Mouse (Mus musculus): ENCODE results near the gene Fam114a1. TPM values are rescaled to one million over a fixed set of nuclear protein-coding genes. Genes with fewer than 3 reads are reported as not detected.

Gene Fam114a1
- 14.9 and 23.7 TPM in 2 replicates for total RNA-seq (2021)
- long read RNA-seq, transcript Fam114a1-201 (14 exons, 2,938 nt), result major isoform, 5 of 19 reads
- long read RNA-seq, partial matches to known transcripts, result 12 of 19 reads
- long read RNA-seq, other reads (novel, unspliced or antisense), result 2 of 19 reads

GRCm38 (mm10) chr5:64969861-64970771, at the start of gene Fam114a1:
Gene Fam114a1 (plus strand): TSS chr5:64970071.
- peak; percentile 86 for DNase-seq

GRCm38 (mm10) chr5:64922891-64923381, 46.9 kb upstream of the Fam114a1 start:
- DNase-seq, result no peak

GRCm38 (mm10) chr5:64932215-64932614, 37.7 kb upstream of the Fam114a1 start:
- no peak for DNase-seq

- no peak for DNase-seq
Observed at GRCm38 (mm10) chr5:64932775-64933174, 37.1 kb upstream of the Fam114a1 start.

- DNase-seq, result no peak
Observed at GRCm38 (mm10) chr5:64951486-64951885, 18.4 kb upstream of the Fam114a1 start.

GRCm38 (mm10) chr5:64954931-64955330, 14.9 kb upstream of the Fam114a1 start:
- no peak for DNase-seq

GRCm38 (mm10) chr5:64958991-64959842, 10.7 kb upstream of the Fam114a1 start:
- no peak for DNase-seq

- peak; percentile 30 for DNase-seq
Observed at GRCm38 (mm10) chr5:64959843-64960230, 10.0 kb upstream of the Fam114a1 start, which contains the start of gene Tlr6. Gene Tlr6 (minus strand): TSS chr5:64960097.

GRCm38 (mm10) chr5:64960857-64961391, 8.9 kb upstream of the Fam114a1 start:
- no peak for DNase-seq

- DNase-seq, result no peak
Observed at GRCm38 (mm10) chr5:64963271-64963670, 6.6 kb upstream of the Fam114a1 start.

- no peak for DNase-seq
Observed at GRCm38 (mm10) chr5:64963735-64964134, 6.1 kb upstream of the Fam114a1 start.

GRCm38 (mm10) chr5:64968961-64969860, 660 bp upstream of the Fam114a1 start:
- peak; percentile 6 for DNase-seq

GRCm38 (mm10) chr5:64975121-64975520, 5.2 kb downstream of the Fam114a1 start:
- DNase-seq, result no peak

GRCm38 (mm10) chr5:64977128-64977527, 7.3 kb downstream of the Fam114a1 start:
- DNase-seq, result no peak

- no peak for DNase-seq
Observed at GRCm38 (mm10) chr5:64985971-64986370, 16.1 kb downstream of the Fam114a1 start.

- no peak for DNase-seq
Observed at GRCm38 (mm10) chr5:64989940-64990339, 20.1 kb downstream of the Fam114a1 start.

GRCm38 (mm10) chr5:64992540-64992939, 22.7 kb downstream of the Fam114a1 start:
- DNase-seq, result no peak

GRCm38 (mm10) chr5:64995408-64995807, 25.5 kb downstream of the Fam114a1 start:
- DNase-seq, result no peak

GRCm38 (mm10) chr5:65002940-65003824, 33.3 kb downstream of the Fam114a1 start:
- no peak for DNase-seq

GRCm38 (mm10) chr5:65003946-65004535, 34.2 kb downstream of the Fam114a1 start:
- DNase-seq, result no peak

All from adrenal gland, postnatal 25 days (tissue).